Mouse (Mus musculus) forebrain, embryonic 10.5 days (tissue): ENCODE data around the gene Capn7. TPM values are rescaled to one million over a fixed set of nuclear protein-coding genes. Genes with fewer than 3 reads are reported as not detected.

Source experiments
- DNase-seq: peaks from one replicate; pipeline ENCODE4 v3.0.0-alpha.2; 2017; ENCODE audit warnings: low spot score; ENCODE audit errors: extremely low spot score
- H3K27ac ChIP-seq: fragments of 300-500 bp; sonication (generic); 2 replicates; pipeline ENCODE4 v1.5.1; 2016; ENCODE audit warnings: mild to moderate bottlenecking
- H3K27me3 ChIP-seq: fragments of 300-500 bp; sonication (generic); 2 replicates; pipeline ENCODE4 v1.6.1; 2016; ENCODE audit warnings: mild to moderate bottlenecking; ENCODE audit not compliant: poor library complexity, severe bottlenecking
- H3K36me3 ChIP-seq: fragments of 300-500 bp; sonication (generic); replicated peaks from 2 replicates; pipeline ENCODE4 v1.6.1; 2016; ENCODE audit warnings: mild to moderate bottlenecking, moderate library complexity
- H3K4me1 ChIP-seq: fragments of 300-500 bp; sonication (generic); 2 replicates; pipeline ENCODE4 v1.6.1; 2016
- H3K4me3 ChIP-seq: fragments of 300-500 bp; sonication (generic); 2 replicates; pipeline ENCODE4 v1.5.1; 2016; ENCODE audit warnings: mild to moderate bottlenecking, moderate library complexity
- H3K9me3 ChIP-seq: fragments of 300-500 bp; sonication (generic); 2 replicates; pipeline ENCODE4 v1.6.1; 2016; ENCODE audit warnings: mild to moderate bottlenecking, moderate library complexity
- WGBS: fragments of 180-500 bp; shearing (Covaris S2); methylation state at CpG from one replicate; pipeline ENCODE4 v1.1.7; 2016; 5-methylcytosine and 5-hydroxymethylcytosine counted together
- polyA plus RNA-seq: library from polyadenylated mRNA; unstranded; fragments of >200 nt; fragmentation: Nextera tagmentation; extraction: Ambion mirVana; gene quantifications from 2 replicates; pipeline ENCODE4 v1.2.1, GENCODE M21; 2016

Capn7 gene
- polyA plus RNA-seq, 1 experiment from 2014 or later, result 28.7 TPM

DNA sequence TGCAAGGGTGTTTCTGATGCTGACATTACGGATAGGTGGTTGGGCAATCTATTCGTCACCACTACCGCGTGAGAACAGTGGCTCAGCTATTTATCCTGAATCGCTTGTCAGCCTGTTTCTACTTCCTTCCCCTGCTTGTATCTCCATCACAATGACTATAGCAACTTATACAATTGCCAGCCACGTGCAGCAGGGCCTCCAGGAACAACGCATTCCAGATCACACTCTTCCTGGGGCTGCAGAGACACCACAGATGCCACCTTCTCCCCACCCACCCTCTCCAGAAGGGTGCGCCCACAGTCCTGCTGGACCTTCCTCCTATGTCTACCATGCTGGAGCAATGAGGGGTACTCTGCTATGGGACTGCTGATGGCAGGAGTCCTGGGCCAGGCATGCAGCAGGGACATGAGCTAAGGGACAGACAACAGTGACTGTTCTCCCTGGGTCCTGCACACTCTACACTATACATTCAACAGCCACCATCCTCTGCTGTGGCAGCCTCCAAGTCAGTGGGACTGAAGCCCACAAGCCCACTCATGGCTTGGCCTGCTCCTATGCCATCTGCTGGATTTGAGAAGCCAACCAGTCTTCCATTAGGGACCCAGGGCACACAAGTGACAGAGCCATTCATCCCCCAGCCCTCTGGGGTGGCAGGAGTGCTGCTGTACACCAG lies 56.6 kb downstream of the Capn7 start:
- H3K27me3 ChIP-seq, result no peaks in the 10 kb centered on the region
- H3K36me3 ChIP-seq, result peaks cover 7% of the 10 kb centered on the region
- H3K9me3 ChIP-seq, result 0 out of 2 replicates have a peak, but pooled peaks cover 4% of the 10 kb centered on the region
- no peak for DNase-seq
- 78% methylated on average over 8 of the region's 8 CpGs for WGBS
- H3K4me1 ChIP-seq, result peaks cover 11% of the 10 kb centered on the region
- no peak overlapping the region for H3K27ac ChIP-seq
- H3K4me3 ChIP-seq, result no peak overlapping the region

DNA sequence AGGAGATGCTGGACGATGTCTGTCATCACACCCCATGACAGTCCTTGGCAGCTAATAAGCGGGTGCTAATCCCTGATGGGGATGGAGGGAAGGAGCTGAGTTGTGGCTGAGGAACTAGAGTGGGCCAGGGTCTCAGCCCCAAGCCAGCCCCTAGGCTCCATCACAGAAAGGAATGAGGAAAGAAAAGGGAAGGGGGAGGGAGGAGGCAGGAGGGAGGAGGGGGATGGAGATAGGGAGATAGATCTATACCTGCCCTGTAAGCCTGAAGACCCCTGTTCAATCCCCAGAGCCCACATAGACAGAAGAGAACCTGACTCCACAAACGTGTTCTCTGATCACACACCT lies 57.1 kb downstream of the Capn7 start:
- 80% methylated on average over 3 of the region's 3 CpGs for WGBS
- Histone ChIP-seq H3K4me3 (no peak overlapping the region), H3K27ac (no peak overlapping the region), H3K4me1 (peaks cover 5% of the 10 kb centered on the region), H3K9me3 (0 out of 2 replicates have a peak, but pooled peaks cover 4% of the 10 kb centered on the region), H3K27me3 (no peaks in the 10 kb centered on the region), H3K36me3 (peaks cover 7% of the 10 kb centered on the region)
- no peak for DNase-seq

DNA sequence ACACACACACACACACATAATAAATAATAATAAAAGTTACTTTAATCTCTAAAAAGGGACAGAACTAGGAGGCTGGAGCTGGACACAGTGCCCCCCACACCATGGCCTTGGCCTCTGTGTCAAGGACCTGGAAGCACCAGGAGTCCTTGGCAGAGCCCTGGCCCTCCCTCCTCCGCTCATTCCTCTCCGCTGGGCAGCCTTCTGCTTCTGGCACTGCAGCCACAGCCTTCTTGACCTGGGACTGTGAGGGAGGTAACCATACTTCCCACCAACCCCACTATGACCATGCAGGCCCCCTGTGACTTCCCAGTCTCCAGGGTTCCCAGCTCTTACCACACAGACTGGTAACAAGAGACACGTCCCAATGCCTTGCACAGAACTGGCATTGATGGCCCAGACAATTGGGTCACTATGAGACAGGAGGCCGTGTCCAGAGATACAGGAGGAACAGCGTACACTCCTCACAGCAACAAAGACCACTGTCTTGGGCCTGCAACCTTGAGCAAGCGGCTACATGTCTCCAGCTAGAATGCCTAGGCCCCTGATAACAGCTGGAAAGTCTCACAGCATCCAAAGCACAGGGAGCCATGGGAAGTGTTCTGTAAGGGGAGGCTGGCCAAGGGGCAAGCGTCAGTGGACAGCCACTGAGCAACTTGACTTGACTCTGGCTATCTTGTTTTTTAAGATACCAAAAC lies 57.6 kb downstream of the Capn7 start:
- no peak overlapping the region for H3K4me3 ChIP-seq
- H3K27ac ChIP-seq, result no peak overlapping the region
- H3K4me1 ChIP-seq, result peaks cover 6% of the 10 kb centered on the region
- H3K27me3 ChIP-seq, result no peaks in the 10 kb centered on the region
- H3K36me3 ChIP-seq, result peaks cover 7% of the 10 kb centered on the region
- DNase-seq, result no peak
- H3K9me3 ChIP-seq, result 0 out of 2 replicates have a peak, but pooled peaks cover 4% of the 10 kb centered on the region
- 89% methylated on average over 7 of the region's 7 CpGs for WGBS

DNA sequence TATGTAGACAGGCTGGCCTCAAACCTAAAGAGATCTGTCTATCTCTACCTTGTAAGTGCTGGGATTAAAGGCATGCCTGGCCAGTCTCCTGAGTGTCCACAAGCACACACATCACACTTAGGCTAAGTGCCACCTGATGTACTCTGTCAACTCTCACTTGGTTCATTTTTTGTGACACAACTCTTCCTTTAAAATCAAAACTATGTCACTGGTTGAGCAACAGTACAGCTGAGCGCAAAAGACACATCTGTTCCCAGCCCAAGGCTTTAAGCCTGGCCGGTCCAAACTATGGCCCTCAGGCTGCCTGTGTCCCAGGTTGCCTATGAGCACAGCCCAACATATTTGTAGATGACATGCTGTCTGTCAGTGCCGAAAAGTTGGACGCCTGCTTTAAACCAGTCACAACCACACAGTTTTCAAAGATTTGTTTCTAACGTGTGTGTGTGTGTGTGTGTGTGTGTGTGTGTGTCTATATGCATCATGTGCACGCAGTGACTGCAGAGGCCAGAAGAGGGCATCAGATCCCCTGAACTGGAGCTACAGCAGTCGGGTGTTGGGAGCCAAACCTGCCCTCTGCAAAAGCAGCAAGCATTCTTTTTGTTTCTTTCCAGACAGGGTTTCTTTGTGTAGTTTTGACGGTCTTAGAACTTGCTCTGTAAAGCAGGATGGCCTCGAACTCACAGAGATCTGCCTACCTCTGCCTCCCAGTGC lies 58.5 kb downstream of the Capn7 start:
- 92% methylated on average over 9 of the region's 9 CpGs for WGBS
- Histone ChIP-seq H3K27me3 (no peaks in the 10 kb centered on the region), H3K27ac (no peak overlapping the region), H3K9me3 (0 out of 2 replicates have a peak, but pooled peaks cover 4% of the 10 kb centered on the region), H3K4me3 (no peak overlapping the region), H3K36me3 (peaks cover 7% of the 10 kb centered on the region), H3K4me1 (0 out of 2 replicates have a peak, but pooled peaks cover 4% of the 10 kb centered on the region)
- no peak for DNase-seq

DNA sequence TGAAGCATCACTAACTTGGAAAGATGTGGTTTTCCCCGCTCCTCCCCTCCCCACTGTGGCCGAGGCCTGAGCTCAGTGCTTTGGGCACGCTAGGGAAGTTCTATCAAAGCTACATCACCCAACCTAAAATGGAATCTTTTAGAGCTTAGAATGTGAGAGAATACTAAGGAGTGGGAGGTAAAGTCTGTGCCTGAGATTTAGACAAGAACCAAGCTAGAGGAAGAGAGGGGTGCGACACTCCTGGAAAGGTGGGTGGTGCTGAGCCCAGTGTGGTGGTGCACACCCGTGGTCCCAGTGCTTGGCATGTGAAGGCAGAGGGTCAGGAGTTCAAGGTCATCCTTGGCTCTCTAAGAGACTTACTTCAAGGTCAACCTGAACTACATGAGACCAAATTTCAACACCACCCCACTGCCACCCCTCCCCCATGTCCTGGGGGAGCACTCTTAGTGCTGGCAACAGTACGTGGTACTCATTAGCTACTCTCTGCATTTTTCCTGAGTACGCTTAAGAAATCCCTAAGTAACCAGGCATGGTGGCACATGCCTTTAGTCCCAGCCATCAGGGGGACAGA lies 59.3 kb downstream of the Capn7 start:
- no peak overlapping the region for H3K4me3 ChIP-seq
- 0 out of 2 replicates have a peak, but pooled peaks cover 4% of the 10 kb centered on the region for H3K9me3 ChIP-seq
- DNase-seq, result no peak
- 0 out of 2 replicates have a peak, but pooled peaks cover 4% of the 10 kb centered on the region for H3K4me1 ChIP-seq
- peaks cover 7% of the 10 kb centered on the region for H3K36me3 ChIP-seq
- 92% methylated on average over 7 of the region's 7 CpGs for WGBS
- H3K27ac ChIP-seq, result no peak overlapping the region
- no peaks in the 10 kb centered on the region for H3K27me3 ChIP-seq

DNA sequence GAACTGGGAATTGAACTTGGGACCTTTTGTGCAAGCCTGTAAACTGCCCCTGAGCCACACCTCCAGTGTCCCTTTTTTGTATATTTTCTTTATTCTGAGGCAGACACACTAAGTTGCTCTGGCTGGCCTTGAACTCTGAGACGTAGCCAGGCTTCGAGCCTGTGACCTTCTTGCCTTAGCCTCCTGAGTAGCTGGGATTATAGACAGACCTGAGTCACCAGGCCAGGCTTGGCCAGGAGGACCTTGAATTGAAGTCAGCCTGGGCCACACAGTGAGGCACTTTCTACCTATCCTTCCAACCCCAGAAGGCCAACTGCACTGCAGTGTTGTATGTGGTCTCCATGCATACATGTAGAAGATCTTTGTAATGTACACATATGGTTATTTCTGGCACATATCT lies 60.0 kb downstream of the Capn7 start:
- DNase-seq, result no peak
- WGBS, result 92% methylated on average over 2 of the region's 2 CpGs

DNA sequence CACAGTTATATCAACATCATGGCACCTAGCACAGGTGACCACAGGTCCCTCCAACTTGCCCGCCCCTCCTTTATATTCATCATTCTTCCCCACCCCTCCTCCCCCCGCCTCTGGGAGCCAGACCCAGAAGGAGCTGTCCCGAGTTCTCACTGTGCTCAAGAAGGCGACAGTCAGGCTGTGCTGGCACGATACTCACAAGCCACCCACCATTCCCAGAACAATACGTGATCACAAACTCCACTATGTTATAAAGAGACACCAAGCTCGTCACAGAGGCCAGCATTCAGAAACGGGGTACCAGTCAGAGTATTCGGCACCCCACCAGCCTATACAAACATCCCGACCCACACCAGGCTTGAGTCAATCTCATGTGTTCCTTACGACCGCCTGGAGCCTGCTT lies 60.9 kb downstream of the Capn7 start:
- 89% methylated on average over 12 of the region's 12 CpGs for WGBS
- Histone ChIP-seq H3K36me3 (peaks cover 7% of the 10 kb centered on the region), H3K9me3 (0 out of 2 replicates have a peak, but pooled peaks cover 4% of the 10 kb centered on the region), H3K4me1 (0 out of 2 replicates have a peak, but pooled peaks cover 5% of the 10 kb centered on the region), H3K4me3 (no peak overlapping the region), H3K27me3 (no peaks in the 10 kb centered on the region), H3K27ac (no peak overlapping the region)
- DNase-seq, result no peak

More for the DNA sequence above, 60.0 kb downstream of the Capn7 start:
- H3K9me3 ChIP-seq, result 0 out of 2 replicates have a peak, but pooled peaks cover 4% of the 10 kb centered on the region
- no peaks in the 10 kb centered on the region for H3K27me3 ChIP-seq
- H3K4me1 ChIP-seq, result 0 out of 2 replicates have a peak, but pooled peaks cover 4% of the 10 kb centered on the region
- no peak overlapping the region for H3K4me3 ChIP-seq
- no peak overlapping the region for H3K27ac ChIP-seq
- peaks cover 7% of the 10 kb centered on the region for H3K36me3 ChIP-seq

DNA sequence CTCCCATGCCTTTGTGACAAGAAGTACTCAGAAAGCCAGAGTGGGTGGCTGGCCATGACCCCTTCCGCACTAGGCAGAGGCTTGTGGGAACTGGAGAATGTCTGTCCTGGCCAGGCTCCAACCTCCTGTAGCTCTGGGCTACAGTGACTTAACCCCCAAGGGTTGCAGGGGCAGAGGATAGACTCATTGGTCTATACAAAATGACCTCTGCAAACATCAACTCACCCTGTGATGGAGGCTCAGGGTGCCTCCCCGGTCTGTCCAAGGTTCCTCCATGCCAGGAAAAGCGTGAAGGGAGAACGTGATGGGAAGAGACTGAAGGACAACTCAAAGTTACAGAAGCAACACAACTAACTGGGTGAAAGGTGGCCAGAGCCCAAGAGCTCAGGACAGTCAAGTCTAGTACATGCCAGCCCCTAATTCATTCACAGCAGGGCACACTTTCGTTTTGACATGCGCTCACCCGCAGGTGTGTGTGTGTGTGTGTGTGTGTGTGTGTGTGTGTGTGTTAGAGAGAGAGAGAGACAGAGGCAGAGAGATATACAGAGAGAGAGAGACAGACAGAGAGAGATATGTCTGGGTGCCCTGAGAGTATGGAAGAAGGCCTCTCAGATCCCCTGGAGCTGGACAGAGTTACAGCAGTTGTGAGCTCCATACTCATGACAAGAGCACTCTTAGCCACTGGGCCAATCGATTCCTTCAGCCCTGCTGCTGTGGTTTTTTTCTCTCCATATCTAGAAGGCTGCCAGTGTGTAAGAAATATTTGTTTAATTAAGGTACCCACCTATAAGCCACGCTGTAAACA lies 61.6 kb downstream of the Capn7 start:
- WGBS, result 92% methylated on average over 9 of the region's 9 CpGs
- Histone ChIP-seq H3K36me3 (peaks cover 7% of the 10 kb centered on the region), H3K27ac (no peak overlapping the region), H3K4me3 (no peak overlapping the region), H3K9me3 (0 out of 2 replicates have a peak, but pooled peaks cover 4% of the 10 kb centered on the region), H3K4me1 (0 out of 2 replicates have a peak, but pooled peaks cover 8% of the 10 kb centered on the region), H3K27me3 (no peaks in the 10 kb centered on the region)
- no peak for DNase-seq

DNA sequence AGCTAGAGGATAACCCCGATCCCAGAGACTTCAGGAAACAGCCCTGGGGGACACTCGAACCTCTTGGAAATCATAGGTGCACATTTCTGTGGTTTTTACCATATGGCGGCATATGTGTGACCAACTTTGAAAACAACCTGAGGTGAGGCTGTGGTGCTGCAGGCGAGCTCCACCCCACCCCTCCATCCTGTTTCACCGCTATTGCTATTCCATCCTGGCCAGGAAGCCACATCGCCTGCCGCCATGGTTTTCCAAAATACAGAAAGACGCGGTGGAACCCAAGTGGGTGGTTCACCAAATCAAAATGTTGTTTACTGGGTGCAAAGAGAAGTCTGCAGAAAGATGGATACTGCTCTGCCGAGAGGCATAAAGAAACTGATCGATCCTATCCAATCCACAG lies 62.4 kb downstream of the Capn7 start:
- Histone ChIP-seq H3K27me3 (no peaks in the 10 kb centered on the region), H3K27ac (no peak overlapping the region), H3K4me1 (peaks cover 12% of the 10 kb centered on the region; the same call in 1 of the 2 replicates), H3K36me3 (peaks cover 7% of the 10 kb centered on the region), H3K4me3 (no peak overlapping the region), H3K9me3 (0 out of 2 replicates have a peak, but pooled peaks cover 4% of the 10 kb centered on the region)
- WGBS, result 92% methylated on average over 11 of the region's 11 CpGs
- no peak for DNase-seq

DNA sequence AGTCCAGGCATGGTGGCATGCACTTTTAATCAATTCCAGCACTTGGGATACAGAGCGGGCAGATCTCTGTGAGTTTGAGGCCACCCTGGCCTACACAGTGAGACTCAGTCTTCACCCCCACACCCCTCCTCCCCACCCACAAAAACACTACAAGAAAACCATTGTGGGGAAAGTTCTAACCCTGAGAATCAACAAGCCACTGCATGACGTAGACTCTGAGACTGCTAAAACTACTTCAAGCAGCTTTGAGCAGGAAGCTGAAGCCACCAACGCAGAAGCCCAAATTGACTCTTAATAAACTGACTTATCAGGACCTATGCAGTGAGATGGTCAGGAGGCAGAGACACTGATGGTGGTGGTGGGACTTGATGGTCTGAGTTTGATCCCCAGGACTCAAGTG lies 62.8 kb downstream of the Capn7 start:
- 0 out of 2 replicates have a peak, but pooled peaks cover 4% of the 10 kb centered on the region for H3K9me3 ChIP-seq
- 86% methylated on average over 3 of the region's 3 CpGs for WGBS
- H3K27me3 ChIP-seq, result no peaks in the 10 kb centered on the region
- no peak overlapping the region for H3K27ac ChIP-seq
- peaks cover 16% of the 10 kb centered on the region; the same call in 1 of the 2 replicates for H3K4me1 ChIP-seq
- H3K36me3 ChIP-seq, result peaks cover 7% of the 10 kb centered on the region
- H3K4me3 ChIP-seq, result no peak overlapping the region
- DNase-seq, result no peak

DNA sequence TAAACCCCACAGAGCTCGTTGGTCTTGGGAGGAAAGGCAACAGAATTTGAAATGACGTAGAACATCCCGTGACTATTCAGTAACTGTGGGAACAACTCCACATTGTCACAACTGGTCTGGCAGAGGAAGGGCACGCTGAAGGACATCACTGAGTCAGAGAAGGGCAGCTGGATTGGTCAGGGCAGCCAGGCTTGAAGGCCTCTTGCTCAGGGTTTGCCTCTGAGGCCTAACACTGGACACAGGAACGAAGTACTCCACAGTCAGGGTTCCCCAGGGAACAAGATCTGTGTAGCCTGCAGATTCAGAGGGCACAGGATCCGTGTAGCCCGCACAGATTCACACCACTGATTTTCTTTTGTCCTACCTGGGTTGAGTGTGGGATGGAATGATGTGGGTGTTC lies 63.8 kb downstream of the Capn7 start:
- 89% methylated on average over 7 of the region's 7 CpGs for WGBS

More for the DNA sequence above, 63.8 kb downstream of the Capn7 start:
- Histone ChIP-seq H3K9me3 (0 out of 2 replicates have a peak, but pooled peaks cover under 1% of the 10 kb centered on the region), H3K36me3 (peaks cover 3% of the 10 kb centered on the region), H3K4me1 (peaks cover 16% of the 10 kb centered on the region; the same call in 1 of the 2 replicates), H3K27ac (no peak overlapping the region), H3K27me3 (no peaks in the 10 kb centered on the region), H3K4me3 (no peak overlapping the region)
- no peak for DNase-seq
